Mouse (Mus musculus) embryonic fibroblast, embryonic 13.5 days (primary cell): ENCODE results near the gene Jpt1.

Experiments
- CTCF ChIP-seq: IDR thresholded peaks from 2 replicates; pipeline ENCODE4 v1.5.1; 2011; ENCODE audit warnings: mild to moderate bottlenecking, control low read depth, low read length, moderate library complexity, borderline replicate concordance; ENCODE audit not compliant: insufficient read depth
- POLR2A ChIP-seq: IDR thresholded peaks from 2 replicates; pipeline ENCODE4 v1.6.1; 2011; ENCODE audit warnings: low read depth, mild to moderate bottlenecking, control low read depth, low read length, moderate library complexity

DNA sequence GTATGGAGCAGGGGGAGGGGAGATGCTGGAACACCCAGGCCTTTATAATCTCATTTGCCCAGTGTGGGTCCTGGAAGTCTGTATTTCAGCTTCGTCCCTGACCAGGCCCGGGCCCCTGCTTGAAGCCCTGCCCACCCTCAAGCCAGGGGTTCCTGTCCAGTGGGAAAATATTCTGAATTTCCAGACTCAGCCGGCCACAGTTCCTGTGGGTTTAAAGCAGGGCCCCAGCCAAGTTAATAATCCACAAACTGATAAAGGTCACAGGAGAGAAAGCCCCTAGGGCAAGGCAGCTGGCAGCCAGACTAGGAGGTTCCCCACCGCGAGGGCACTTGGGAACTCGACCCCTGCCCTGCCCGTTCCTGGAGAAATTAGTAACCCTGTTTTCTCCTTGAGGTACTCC lies 65.2 kb downstream of the Jpt1 start:
- TF ChIP-seq CTCF (no peak), POLR2A (no peak)
